Mouse (Mus musculus) frontal cortex, postnatal 14 days (tissue): ENCODE results near the gene Sytl1.

Source experiments
- DNase-seq, 2 experiments: peaks; one replicate each; pipeline ENCODE4 v3.0.0; 2022; ENCODE audit warnings: low spot score in 2 of 2

Sytl1 gene

GRCm38 (mm10) chr4:133247072-133247471, 15.8 kb downstream of the Sytl1 start:
- no peak for DNase-seq

- DNase-seq = no peak
These were observed 18.6 kb downstream of the Sytl1 start for GRCm38 (mm10) chr4:133244289-133244688.

GRCm38 (mm10) chr4:133243538-133243937, 19.4 kb downstream of the Sytl1 start:
- DNase-seq = no peak

GRCm38 (mm10) chr4:133242710-133243109, 20.2 kb downstream of the Sytl1 start:
- DNase-seq = no peak

GRCm38 (mm10) chr4:133241910-133242309, 21.0 kb downstream of the Sytl1 start:
- no peak for DNase-seq

- DNase-seq = peak; percentile 64 to 82
These were observed 21.7 kb downstream of the Sytl1 start for GRCm38 (mm10) chr4:133240934-133241908.

GRCm38 (mm10) chr4:133240490-133240921, 22.4 kb downstream of the Sytl1 start, which contains the start of gene Map3k6:
Gene Map3k6, plus strand, starts transcription at chr4:133240818.
- no peak for DNase-seq

- no peak for DNase-seq
These were observed 25.0 kb downstream of the Sytl1 start for GRCm38 (mm10) chr4:133237911-133238310.

GRCm38 (mm10) chr4:133235415-133235814, 27.5 kb downstream of the Sytl1 start:
- no peak for DNase-seq

GRCm38 (mm10) chr4:133234771-133235170, 28.1 kb downstream of the Sytl1 start:
- DNase-seq = no peak

- DNase-seq = no peak
These were observed 29.5 kb downstream of the Sytl1 start for GRCm38 (mm10) chr4:133233285-133233976.

- no peak for DNase-seq
These were observed 33.3 kb downstream of the Sytl1 start for GRCm38 (mm10) chr4:133229582-133229981.

- DNase-seq = no peak
These were observed 35.3 kb downstream of the Sytl1 start for GRCm38 (mm10) chr4:133227636-133228035.

GRCm38 (mm10) chr4:133226073-133226472, 36.8 kb downstream of the Sytl1 start:
- no peak for DNase-seq

GRCm38 (mm10) chr4:133223875-133224274, 39.0 kb downstream of the Sytl1 start:
- no peak for DNase-seq

GRCm38 (mm10) chr4:133221701-133222100, 41.2 kb downstream of the Sytl1 start:
- no peak for DNase-seq

- DNase-seq = no peak
These were observed 42.3 kb downstream of the Sytl1 start for GRCm38 (mm10) chr4:133220656-133221055.

GRCm38 (mm10) chr4:133218745-133219144, 44.2 kb downstream of the Sytl1 start:
- no peak for DNase-seq

- DNase-seq = peak in 1 of 2 experiments; percentile 48
These were observed 45.3 kb downstream of the Sytl1 start for GRCm38 (mm10) chr4:133217641-133218040.

GRCm38 (mm10) chr4:133213661-133214060, 49.3 kb downstream of the Sytl1 start:
- no peak for DNase-seq

- DNase-seq = no peak
These were observed 49.7 kb downstream of the Sytl1 start for GRCm38 (mm10) chr4:133213268-133213590.

- peak; percentile 66 to 80 for DNase-seq
These were observed 50.2 kb downstream of the Sytl1 start for GRCm38 (mm10) chr4:133212562-133213267.
